Mouse (Mus musculus): ENCODE measurements at regions not wholly inside any gene's neighbourhood (a gene's known extent, or its start where the extent isn't known, plus 50 kb on each side); places are given as distances from the start of the nearest gene placed in this dataset.
A peak's percentile ranks its signal among the peaks of the same experiment; 100 is the strongest.

DNA sequence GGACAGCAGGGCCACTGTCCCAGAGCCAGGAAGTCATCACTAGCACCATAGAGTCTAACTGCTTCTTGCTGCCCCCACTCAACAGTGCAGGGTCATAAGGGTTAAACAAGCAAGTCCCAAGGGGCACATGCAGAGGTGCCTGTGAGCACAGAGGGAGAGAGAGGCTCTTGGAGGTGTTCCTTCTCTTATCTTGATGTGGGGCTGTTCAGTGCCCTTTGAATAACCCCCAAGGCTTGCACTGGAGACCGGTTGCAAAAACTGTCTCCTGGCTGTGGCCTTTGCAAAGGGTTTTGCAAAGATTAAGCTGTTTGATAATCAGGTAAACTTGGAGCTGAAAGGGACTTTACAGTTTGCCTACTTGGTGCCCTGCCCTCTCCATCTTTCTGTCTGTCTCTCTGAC lies 217.1 kb upstream of the Hes1 start:
- Histone ChIP-seq H3K4me1 (replicated peaks; ENCODE audit: control insufficient read depth in 2 of 2, insufficient read depth in 2 of 2, low read length in 1 of 2) (peaks cover 32 to 54% of the 10 kb centered on the region in 2 experiments), H3K27me3 (ENCODE audit: control insufficient read depth, insufficient read depth, low read length) (no peaks in the 10 kb centered on the region), H3K4me3 (ENCODE audit: insufficient read depth in 1 of 2, low read depth in 2 of 2, low read length in 2 of 2) (no peak overlapping the region), H3K9me3 (ENCODE audit: control insufficient read depth, low read length) (no peaks in the 10 kb centered on the region), H3K36me3 (replicated peaks; ENCODE audit: control insufficient read depth, insufficient read depth, low read depth) (no peaks in the 10 kb centered on the region), H3K4me2 (ENCODE audit: low read depth) (no peak overlapping the region; the same call in 1 of the 2 replicates), H3K9ac (replicated peaks) (no peak overlapping the region), H3K27ac (no peak overlapping the region)
- WGBS (ENCODE audit: insufficient replicate concordance), result 5% methylated on average over 1 of the region's 1 CpGs
- DNase-seq (ENCODE audit: low read depth in 3 of 3, low spot score in 3 of 3) (no peak), ATAC-seq (ENCODE audit: insufficient read depth) (no peak)
- no peak for TF ChIP-seq CTCF (IDR thresholded peaks at IDR 0.05; ENCODE audit: low read depth)
- no peak for TF ChIP-seq EP300 (IDR thresholded peaks at IDR 0.05; ENCODE audit: low read depth)

GRCm38 (mm10) chr16:29847734-29848133 lies 216.4 kb upstream of the Hes1 start:
- 65% methylated on average over 4 of the region's 4 CpGs for WGBS (ENCODE audit: insufficient replicate concordance)
- Histone ChIP-seq H3K9me3 (ENCODE audit: control insufficient read depth, low read length) (no peaks in the 10 kb centered on the region), H3K4me1 (replicated peaks; ENCODE audit: control insufficient read depth in 2 of 2, insufficient read depth in 2 of 2, low read length in 1 of 2) (peaks cover 32 to 54% of the 10 kb centered on the region in 2 experiments), H3K27ac (no peak overlapping the region), H3K36me3 (replicated peaks; ENCODE audit: control insufficient read depth, insufficient read depth, low read depth) (no peaks in the 10 kb centered on the region), H3K9ac (replicated peaks) (no peak overlapping the region), H3K4me2 (ENCODE audit: low read depth) (no peak overlapping the region), H3K27me3 (ENCODE audit: control insufficient read depth, insufficient read depth, low read length) (no peaks in the 10 kb centered on the region), H3K4me3 (ENCODE audit: insufficient read depth in 1 of 2, low read depth in 2 of 2, low read length in 2 of 2) (no peak overlapping the region)
- TF ChIP-seq CTCF (IDR thresholded peaks at IDR 0.05; ENCODE audit: low read depth) (no peak), EP300 (IDR thresholded peaks at IDR 0.05; ENCODE audit: low read depth) (no peak)
- ATAC-seq (ENCODE audit: insufficient read depth), result no peak
- no peak for DNase-seq (ENCODE audit: low read depth in 3 of 3, low spot score in 3 of 3)

- ATAC-seq (ENCODE audit: insufficient read depth) (no peak), DNase-seq (ENCODE audit: low read depth in 3 of 3, low spot score in 3 of 3) (no peak)
- WGBS (ENCODE audit: insufficient replicate concordance), result 81% methylated on average over 12 of the region's 12 CpGs
- Histone ChIP-seq H3K9ac (replicated peaks) (no peak overlapping the region), H3K27ac (no peak overlapping the region), H3K4me3 (ENCODE audit: insufficient read depth in 1 of 2, low read depth in 2 of 2, low read length in 2 of 2) (no peak overlapping the region), H3K36me3 (replicated peaks; ENCODE audit: control insufficient read depth, insufficient read depth, low read depth) (no peaks in the 10 kb centered on the region), H3K4me1 (replicated peaks; ENCODE audit: control insufficient read depth in 2 of 2, insufficient read depth in 2 of 2, low read length in 1 of 2) (peaks cover 26 to 48% of the 10 kb centered on the region in 2 experiments), H3K9me3 (ENCODE audit: control insufficient read depth, low read length) (no peaks in the 10 kb centered on the region), H3K4me2 (ENCODE audit: low read depth) (no peak overlapping the region), H3K27me3 (ENCODE audit: control insufficient read depth, insufficient read depth, low read length) (no peaks in the 10 kb centered on the region)
- TF ChIP-seq EP300 (IDR thresholded peaks at IDR 0.05; ENCODE audit: low read depth) (no peak), CTCF (IDR thresholded peaks at IDR 0.05; ENCODE audit: low read depth) (0 out of 2 replicates have a peak, but pooled peaks have one; percentile 18)
These were observed 215.7 kb upstream of the Hes1 start for GRCm38 (mm10) chr16:29848527-29848926.

DNA sequence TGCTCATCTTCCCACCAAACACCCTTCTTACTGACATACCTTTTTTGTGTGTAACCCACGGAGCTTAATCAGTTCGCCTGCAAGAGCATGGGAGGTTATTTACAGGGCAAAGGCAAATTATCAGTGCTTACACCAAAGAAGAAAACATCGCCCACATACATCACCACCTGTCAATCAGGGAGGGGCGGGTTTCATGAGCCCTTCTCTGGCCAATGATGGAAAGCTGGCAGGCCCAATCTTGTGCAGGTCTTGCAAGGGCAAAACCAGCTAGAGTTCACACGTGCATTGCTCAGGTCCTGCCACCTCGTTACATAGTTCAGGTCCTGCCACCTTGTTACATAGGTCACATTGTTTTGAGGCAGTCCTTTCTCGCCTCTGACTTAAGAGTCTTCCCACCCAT lies 214.7 kb upstream of the Hes1 start:
- no peak overlapping the region for H3K4me3 ChIP-seq (ENCODE audit: insufficient read depth in 1 of 2, low read depth in 2 of 2, low read length in 2 of 2)
- H3K9ac ChIP-seq (replicated peaks), result no peak overlapping the region
- no peak overlapping the region for H3K4me2 ChIP-seq (ENCODE audit: low read depth)
- TF ChIP-seq EP300 (IDR thresholded peaks at IDR 0.05; ENCODE audit: low read depth) (0 out of 2 replicates have a peak, but pooled peaks have one; percentile 25), CTCF (IDR thresholded peaks at IDR 0.05; ENCODE audit: low read depth) (no peak)
- peaks cover 22 to 39% of the 10 kb centered on the region in 2 experiments for H3K4me1 ChIP-seq (replicated peaks; ENCODE audit: control insufficient read depth in 2 of 2, insufficient read depth in 2 of 2, low read length in 1 of 2)
- ATAC-seq (ENCODE audit: insufficient read depth) (0 out of 2 replicates have a peak, but pooled peaks have one; percentile 8), DNase-seq (ENCODE audit: low read depth in 3 of 3, low spot score in 3 of 3) (peak in 2 of 3 experiments; percentile 50 to 65)
- no peaks in the 10 kb centered on the region for H3K9me3 ChIP-seq (ENCODE audit: control insufficient read depth, low read length)
- no peak overlapping the region for H3K27ac ChIP-seq
- 26% methylated on average over 7 of the region's 7 CpGs for WGBS (ENCODE audit: insufficient replicate concordance)
- H3K27me3 ChIP-seq (ENCODE audit: control insufficient read depth, insufficient read depth, low read length), result no peaks in the 10 kb centered on the region
- H3K36me3 ChIP-seq (replicated peaks; ENCODE audit: control insufficient read depth, insufficient read depth, low read depth), result no peaks in the 10 kb centered on the region

GRCm38 (mm10) chr16:29850616-29851015 lies 213.6 kb upstream of the Hes1 start:
- Histone ChIP-seq H3K4me2 (ENCODE audit: low read depth) (no peak overlapping the region), H3K9ac (replicated peaks) (no peak overlapping the region), H3K9me3 (ENCODE audit: control insufficient read depth, low read length) (no peaks in the 10 kb centered on the region), H3K4me3 (ENCODE audit: insufficient read depth in 1 of 2, low read depth in 2 of 2, low read length in 2 of 2) (no peak overlapping the region), H3K4me1 (replicated peaks; ENCODE audit: control insufficient read depth in 2 of 2, insufficient read depth in 2 of 2, low read length in 1 of 2) (peaks cover 11 to 28% of the 10 kb centered on the region in 2 experiments), H3K36me3 (replicated peaks; ENCODE audit: control insufficient read depth, insufficient read depth, low read depth) (no peaks in the 10 kb centered on the region), H3K27ac (no peak overlapping the region), H3K27me3 (ENCODE audit: control insufficient read depth, insufficient read depth, low read length) (no peaks in the 10 kb centered on the region)
- no peak for DNase-seq (ENCODE audit: low read depth in 3 of 3, low spot score in 3 of 3)
- TF ChIP-seq EP300 (IDR thresholded peaks at IDR 0.05; ENCODE audit: low read depth) (no peak), CTCF (IDR thresholded peaks at IDR 0.05; ENCODE audit: low read depth) (no peak)
- 63% methylated on average over 3 of the region's 3 CpGs for WGBS (ENCODE audit: insufficient replicate concordance)
- ATAC-seq (ENCODE audit: insufficient read depth), result no peak
